Mouse (Mus musculus) midbrain, postnatal 0 days (tissue): ENCODE data around the gene B3gnt9. TPM values are rescaled to one million over a fixed set of nuclear protein-coding genes. Genes with fewer than 3 reads are reported as not detected.

ENCODE experiments used
- ATAC-seq: fragments of 200-750 bp; cut with Nextera tagmentation; 2 replicates; pipeline ENCODE4 v1.8.0; 2017; ENCODE audit warnings: moderate number of reproducible peaks, mild to moderate bottlenecking, moderate TSS enrichment, moderate library complexity; ENCODE audit not compliant: low FRiP score
- DNase-seq: peaks from one replicate; pipeline ENCODE4 v3.0.0-alpha.2; 2015; ENCODE audit warnings: low spot score
- H3K27ac ChIP-seq: fragments of 300-500 bp; sonication (generic); 2 replicates; pipeline ENCODE4 v1.5.1; 2014; ENCODE audit warnings: low read depth, mild to moderate bottlenecking, low read length, mixed read lengths
- H3K27me3 ChIP-seq: fragments of 300-500 bp; sonication (generic); 2 replicates; pipeline ENCODE4 v1.6.1; 2014; ENCODE audit warnings: low read length, control low read depth, mixed read lengths; ENCODE audit not compliant: insufficient read depth
- H3K36me3 ChIP-seq: fragments of 300-500 bp; sonication (generic); 2 replicates; pipeline ENCODE4 v1.6.1; 2014; ENCODE audit warnings: low read length, control low read depth, mixed read lengths; ENCODE audit not compliant: insufficient read depth
- H3K4me1 ChIP-seq: fragments of 300-500 bp; sonication (generic); 2 replicates; pipeline ENCODE4 v1.6.1; 2014; ENCODE audit warnings: mild to moderate bottlenecking, control low read depth, antibody characterized with exemption, low read length, mixed read lengths; ENCODE audit not compliant: insufficient read depth
- H3K4me2 ChIP-seq: fragments of 300-500 bp; sonication (generic); 2 replicates; pipeline ENCODE4 v1.6.1; 2014; ENCODE audit warnings: low read depth, mild to moderate bottlenecking, low read length, mixed read lengths; ENCODE audit not compliant: poor library complexity, severe bottlenecking
- H3K4me3 ChIP-seq: fragments of 300-500 bp; sonication (generic); 2 replicates; pipeline ENCODE4 v1.5.1; 2014; ENCODE audit warnings: low read depth, mild to moderate bottlenecking, low read length, moderate library complexity
- H3K9ac ChIP-seq: fragments of 300-500 bp; sonication (generic); replicated peaks from 2 replicates; pipeline ENCODE4 v1.6.1; 2014; ENCODE audit warnings: mild to moderate bottlenecking, low read length, moderate library complexity, mixed read lengths; ENCODE audit not compliant: poor library complexity, severe bottlenecking
- H3K9me3 ChIP-seq: fragments of 300-500 bp; sonication (generic); 2 replicates; pipeline ENCODE4 v1.6.1; 2016; ENCODE audit warnings: low read length, control low read depth
- CTCF ChIP-seq: IDR thresholded peaks from 2 replicates; pipeline ENCODE4 v1.5.1; 2016; ENCODE audit warnings: antibody characterized with exemption, mild to moderate bottlenecking
- WGBS: fragments of 180-500 bp; shearing (Covaris S2); extraction: QIAGEN DNeasy Blood & Tissue Kit; methylation state at CpG from one replicate; pipeline ENCODE4 v1.1.7; 2014; 5-methylcytosine and 5-hydroxymethylcytosine counted together
- polyA plus RNA-seq: library from polyadenylated mRNA; unstranded; fragments of >200 nt; fragmentation: Nextera tagmentation; extraction: Ambion mirVana; gene quantifications from 2 replicates; pipeline ENCODE4 v1.2.1, GENCODE M21; 2015
- total RNA-seq: library from RNA; depleted of rRNA; stranded (reverse); fragments of >200 nt; gene quantifications from 2 replicates; pipeline ENCODE4 v1.2.3, GENCODE M21; 2014

B3gnt9 gene
- total and polyA plus RNA-seq, 2 experiments from 2014 or later: 9.5 to 14.2 TPM

DNA sequence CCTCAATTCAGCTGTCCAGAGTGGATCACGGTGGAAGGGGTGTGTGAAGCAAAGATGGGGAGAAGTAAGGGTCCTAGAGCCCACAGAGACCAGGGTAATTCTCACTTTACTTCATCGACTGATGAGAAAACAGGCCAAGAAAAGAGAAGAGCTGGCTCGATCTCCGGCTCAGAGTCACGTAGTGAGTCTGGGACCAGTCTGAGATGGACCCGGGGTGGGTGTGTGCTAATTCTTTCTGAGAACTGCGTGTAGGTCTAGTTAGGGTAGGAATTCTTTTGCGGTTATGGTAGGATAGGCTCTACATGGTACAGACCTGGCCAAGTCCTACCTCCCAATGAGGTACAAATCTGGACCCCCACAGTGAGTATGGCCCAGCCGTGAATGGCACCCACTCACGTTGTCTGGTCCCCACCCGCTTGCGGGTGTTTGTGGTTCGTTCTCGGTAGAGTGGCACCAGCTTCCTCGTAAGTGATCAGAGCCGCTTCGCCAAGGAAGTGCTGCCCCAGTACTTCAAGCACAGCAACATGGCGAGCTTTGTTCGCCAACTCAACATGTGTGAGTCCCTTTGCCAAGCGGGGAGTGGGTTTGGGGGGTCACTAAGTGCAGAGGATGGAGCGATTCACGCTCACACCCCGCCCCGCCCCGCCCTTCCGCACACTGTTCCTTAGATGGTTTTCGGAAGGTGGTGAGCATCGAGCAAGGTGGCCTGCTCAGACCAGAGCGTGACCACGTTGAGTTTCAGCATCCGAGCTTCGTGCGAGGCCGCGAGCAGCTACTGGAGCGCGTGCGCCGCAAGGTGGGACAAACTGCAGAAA, 15.4 kb upstream of the B3gnt9 start:
- no peaks in the 10 kb centered on the region for H3K9me3 ChIP-seq
- H3K36me3 ChIP-seq: no peaks in the 10 kb centered on the region
- ATAC-seq (no peak), DNase-seq (no peak)
- H3K4me3 ChIP-seq: peak overlapping the region; percentile 50; the same call in 1 of the 2 replicates
- TF ChIP-seq CTCF: no peak
- 0 out of 2 replicates have a peak, but pooled peaks cover 6% of the 10 kb centered on the region for H3K4me1 ChIP-seq
- 3% methylated on average over 39 of the region's 39 CpGs for WGBS
- H3K27ac ChIP-seq: no peak overlapping the region
- no peak overlapping the region for H3K9ac ChIP-seq
- peaks cover 69% of the 10 kb centered on the region for H3K27me3 ChIP-seq
- peak overlapping the region; percentile 65 for H3K4me2 ChIP-seq

DNA sequence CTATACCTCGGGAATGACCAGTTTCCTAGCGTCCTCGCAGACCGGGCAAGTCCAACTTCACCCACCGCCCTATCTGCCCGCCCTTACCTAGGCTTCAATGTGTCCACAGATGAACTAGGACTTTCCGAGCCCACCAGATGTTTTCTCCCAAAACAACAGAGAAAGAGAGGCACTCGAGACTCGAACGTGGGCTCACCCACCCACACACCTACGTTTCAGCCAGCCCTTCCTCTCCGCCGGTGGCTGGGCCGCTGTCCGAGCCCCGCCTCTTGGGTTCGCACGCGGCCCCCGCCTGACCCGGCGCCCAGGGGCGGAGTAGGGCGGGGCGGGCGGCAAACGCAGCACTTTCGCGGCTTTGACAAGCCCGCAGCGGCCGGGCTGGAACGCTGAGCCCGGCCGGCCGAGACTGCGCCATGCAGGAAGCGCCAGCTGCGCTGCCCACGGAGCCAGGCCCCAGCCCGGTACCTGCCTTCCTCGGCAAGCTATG, 14.6 kb upstream of the B3gnt9 start, which contains the start of gene Hsf4:
Gene Hsf4 (plus strand): TSS at position 341 of the 487 bp plus-strand sequence.
- no peaks in the 10 kb centered on the region for H3K36me3 ChIP-seq
- peak within 1 kb of the TSS; percentile 65 for H3K4me2 ChIP-seq
- H3K9me3 ChIP-seq: no peaks in the 10 kb centered on the region
- peak within 1 kb of the TSS; percentile 44; the same call in 1 of the 2 replicates for H3K9ac ChIP-seq
- DNase-seq (no peak), ATAC-seq (no peak)
- H3K27me3 ChIP-seq: peaks cover 70% of the 10 kb centered on the region
- peak within 1 kb of the TSS; percentile 50 for H3K4me3 ChIP-seq
- no peak for TF ChIP-seq CTCF
- WGBS: under 1% methylated on average over 42 of the region's 42 CpGs
- 0 out of 2 replicates have a peak within 1 kb of the TSS, but pooled peaks have one; percentile 32 for H3K27ac ChIP-seq
- 0 out of 2 replicates have a peak, but pooled peaks cover 6% of the 10 kb centered on the region for H3K4me1 ChIP-seq

DNA sequence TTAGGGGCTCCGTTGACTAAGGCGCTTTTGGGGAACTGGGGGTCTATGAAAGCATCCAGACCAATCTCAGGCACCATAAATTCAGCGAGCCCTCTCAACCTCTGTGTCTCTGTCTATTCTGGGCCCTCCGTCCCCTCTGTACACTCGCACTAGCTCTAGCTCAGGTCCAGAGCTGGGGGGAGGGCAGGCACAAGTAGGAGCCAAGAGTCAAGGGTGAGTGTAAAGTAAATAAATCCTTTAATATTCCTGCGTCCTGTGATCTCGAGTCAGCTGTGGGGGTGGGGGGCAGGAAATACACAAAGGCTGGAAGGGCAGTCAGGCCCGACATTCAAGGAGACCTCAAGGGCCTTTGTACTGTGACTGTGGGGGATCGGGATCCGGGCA, 14.1 kb upstream of the B3gnt9 start:
- 0% methylated on average over 10 of the region's 10 CpGs for WGBS

DNA sequence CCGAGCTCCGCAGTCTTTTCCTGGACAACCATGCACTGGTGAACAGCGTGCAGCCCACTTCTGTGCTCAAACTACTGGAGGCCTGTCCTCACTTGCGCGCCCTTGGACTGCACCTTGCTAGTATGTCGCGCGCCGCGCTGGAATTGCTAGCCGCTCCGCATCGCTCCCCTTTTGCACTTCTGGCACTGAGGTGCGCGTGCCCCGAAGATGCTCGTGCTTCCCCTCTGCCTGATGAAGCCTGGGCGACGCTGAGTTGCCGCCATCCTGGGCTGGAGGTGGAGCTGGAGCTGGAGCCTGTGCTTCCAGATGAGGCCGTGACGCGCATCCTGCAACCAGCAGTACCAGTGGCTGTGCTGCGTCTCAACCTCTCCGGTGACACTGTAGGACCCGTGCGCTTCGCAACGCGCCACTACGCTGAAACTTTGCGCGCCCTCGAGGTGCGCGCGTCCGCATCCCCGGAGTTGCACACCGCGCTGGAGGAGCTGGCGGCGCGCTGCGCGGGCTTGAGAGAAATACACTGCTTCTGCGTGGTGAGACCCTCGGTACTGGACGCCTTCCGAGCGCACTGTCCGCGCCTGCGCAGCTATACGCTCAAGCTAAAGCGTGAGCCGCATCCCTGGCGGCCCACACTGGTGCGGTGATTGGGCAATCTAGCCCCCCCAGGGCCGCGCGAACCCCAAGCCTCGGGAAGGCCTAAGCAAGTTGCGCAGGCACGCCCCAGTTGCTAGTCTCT, 13.6 kb upstream of the B3gnt9 start:
- H3K9ac ChIP-seq: peak overlapping the region; percentile 44
- H3K4me2 ChIP-seq: peak overlapping the region; percentile 65
- DNase-seq (peak; percentile 97), ATAC-seq (peak; percentile 89)
- 0 out of 2 replicates have a peak overlapping the region, but pooled peaks have one; percentile 32 for H3K27ac ChIP-seq
- WGBS: under 1% methylated on average over 65 of the region's 65 CpGs
- peaks cover 69% of the 10 kb centered on the region for H3K27me3 ChIP-seq
- H3K4me3 ChIP-seq: peak overlapping the region; percentile 50
- no peaks in the 10 kb centered on the region for H3K9me3 ChIP-seq
- no peak for TF ChIP-seq CTCF
- H3K36me3 ChIP-seq: no peaks in the 10 kb centered on the region
- H3K4me1 ChIP-seq: 0 out of 2 replicates have a peak, but pooled peaks cover 6% of the 10 kb centered on the region

More for the DNA sequence above, 14.1 kb upstream of the B3gnt9 start:
- DNase-seq (no peak), ATAC-seq (peak; percentile 9; the same call in 1 of the 2 replicates)
- peak overlapping the region; percentile 65 for H3K4me2 ChIP-seq
- peak overlapping the region; percentile 50 for H3K4me3 ChIP-seq
- peak overlapping the region; percentile 44; the same call in 1 of the 2 replicates for H3K9ac ChIP-seq
- H3K27me3 ChIP-seq: peaks cover 69% of the 10 kb centered on the region
- TF ChIP-seq CTCF: no peak
- no peak overlapping the region for H3K27ac ChIP-seq
- no peaks in the 10 kb centered on the region for H3K36me3 ChIP-seq
- 0 out of 2 replicates have a peak, but pooled peaks cover 6% of the 10 kb centered on the region for H3K4me1 ChIP-seq
- no peaks in the 10 kb centered on the region for H3K9me3 ChIP-seq

DNA sequence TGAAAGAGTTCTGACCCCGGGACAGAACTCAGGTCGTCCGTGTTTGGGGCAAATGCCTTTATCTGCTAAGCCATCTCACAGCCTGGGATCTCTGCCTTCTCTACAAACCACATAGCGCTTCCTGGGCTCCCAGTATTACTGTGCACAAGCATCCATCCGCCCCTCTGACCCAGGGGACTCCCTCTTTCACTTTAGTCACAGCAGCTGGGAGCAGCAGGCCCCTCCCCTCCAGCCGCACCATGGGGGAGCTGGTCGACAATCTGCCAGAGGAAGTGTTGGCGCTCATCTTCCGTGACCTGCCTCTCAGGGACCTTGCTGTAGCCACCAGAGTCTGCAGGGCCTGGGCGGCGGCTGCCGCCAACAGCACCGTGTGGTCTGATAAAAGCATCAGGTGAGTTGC, 11.8 kb upstream of the B3gnt9 start:
- H3K27me3 ChIP-seq: peaks cover 57% of the 10 kb centered on the region
- no peak overlapping the region for H3K27ac ChIP-seq
- DNase-seq: no peak
- H3K9me3 ChIP-seq: no peaks in the 10 kb centered on the region
- H3K4me2 ChIP-seq: no peak overlapping the region
- H3K4me3 ChIP-seq: no peak overlapping the region
- 12% methylated on average over 13 of the region's 13 CpGs for WGBS
- H3K9ac ChIP-seq: no peak overlapping the region
- no peaks in the 10 kb centered on the region for H3K36me3 ChIP-seq
- no peak for TF ChIP-seq CTCF
- ATAC-seq: no peak
- 0 out of 2 replicates have a peak, but pooled peaks cover 6% of the 10 kb centered on the region for H3K4me1 ChIP-seq
